Mouse (Mus musculus) right cerebral cortex, postnatal 25 days (tissue): ENCODE results near the gene AU041133.
"Not testable (repeated sequence)": the region's sequence is repeated elsewhere in the genome, so short reads cannot be mapped to it uniquely, and the experiment has no call there.

Experiments
- DNase-seq: peaks from one replicate; pipeline ENCODE4 v3.0.0; 2022

AU041133 gene

GRCm38 (mm10) chr10:82127850-82128401, at the start of gene AU041133:
TSS of gene AU041133 (plus strand) at chr10:82128013.
- DNase-seq, result peak; percentile 92

DNA sequence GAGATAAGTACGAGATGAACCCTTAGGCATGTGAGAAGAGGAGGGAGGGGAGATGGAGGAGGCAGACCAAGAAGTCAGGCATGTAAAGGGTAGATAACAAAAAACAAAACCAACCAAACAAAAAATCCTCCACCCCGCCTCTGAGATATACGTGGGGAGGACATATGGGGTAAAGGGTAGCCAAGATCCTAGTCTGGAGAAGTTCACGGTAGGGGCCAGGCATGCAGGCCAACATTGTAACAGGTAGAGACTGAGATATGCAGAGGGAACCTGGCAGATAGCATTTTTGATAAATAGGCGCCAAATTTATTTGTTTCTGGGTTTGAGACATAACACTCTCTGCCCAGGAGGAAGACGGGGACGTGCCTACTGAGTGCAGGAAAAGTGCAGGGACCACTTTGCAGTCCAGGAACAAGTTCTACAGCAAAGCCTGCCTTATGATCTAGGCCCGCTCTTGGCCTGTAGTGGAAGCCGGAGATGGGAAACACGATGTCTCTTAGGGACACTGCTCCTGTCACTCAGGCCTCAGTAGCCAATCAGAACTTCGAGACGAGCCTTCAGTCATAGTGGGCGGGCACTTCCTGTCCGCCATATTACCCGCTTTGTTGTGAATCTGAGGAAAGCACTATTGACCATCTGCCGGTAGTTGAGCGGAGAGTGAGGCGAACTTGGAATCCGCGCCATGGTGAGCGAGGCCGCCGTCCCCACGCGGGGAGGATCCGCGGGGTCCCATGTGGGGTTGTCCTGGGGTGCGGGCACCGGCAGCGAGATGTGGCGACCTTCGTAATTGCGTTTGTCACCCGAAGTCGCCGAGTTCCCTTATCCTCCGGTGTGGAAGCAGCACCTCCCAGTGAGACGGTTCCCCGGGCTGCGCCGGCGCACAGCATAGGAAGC, 44.8 kb upstream of the AU041133 start, which contains the start of gene BC024063:
Gene BC024063, plus strand, starts transcription at position 626 of the 894 bp plus-strand sequence.
- DNase-seq, result peak; percentile 72

DNA sequence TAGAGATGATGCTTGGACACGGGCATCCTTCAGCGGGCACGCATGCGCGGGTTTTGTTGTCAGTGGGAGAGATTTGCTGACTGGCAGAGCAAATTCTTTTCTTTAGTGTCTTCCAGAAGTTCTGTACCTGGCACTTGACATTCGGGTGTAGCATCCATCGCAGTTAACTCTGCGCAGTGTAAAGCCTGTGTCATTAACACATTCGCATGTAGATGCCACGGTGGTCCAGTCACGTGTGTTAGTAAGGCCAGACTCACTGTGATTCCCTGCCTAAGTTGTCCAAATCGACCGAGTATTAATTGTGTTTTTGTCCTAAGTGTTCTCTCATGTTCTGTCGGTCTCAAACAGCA, 44.2 kb upstream of the AU041133 start:
- DNase-seq, result not testable (repeated sequence)

DNA sequence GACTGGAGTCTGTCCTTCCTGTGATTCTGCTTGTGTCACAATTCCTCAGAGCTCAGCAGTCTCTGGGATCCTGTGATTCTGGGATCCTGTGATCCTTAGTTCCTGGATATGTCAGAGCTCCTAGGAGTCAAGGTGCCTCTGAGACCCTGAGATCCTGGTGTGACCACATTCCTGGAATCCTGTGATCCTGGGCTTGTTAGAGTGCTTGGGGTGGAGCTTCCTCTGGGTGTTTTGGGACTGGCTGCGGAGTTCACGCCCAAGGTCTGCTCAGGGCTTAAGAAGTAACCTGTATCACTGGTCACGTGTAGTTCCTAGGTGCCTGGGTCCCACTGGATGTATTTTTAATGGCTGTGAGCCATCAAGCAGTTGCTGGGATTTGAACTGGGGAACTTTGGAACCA, 10.6 kb upstream of the AU041133 start:
- no peak for DNase-seq

- DNase-seq, result no peak
Measured at GRCm38 (mm10) chr10:82145282-82145681, 17.5 kb downstream of the AU041133 start.

DNA sequence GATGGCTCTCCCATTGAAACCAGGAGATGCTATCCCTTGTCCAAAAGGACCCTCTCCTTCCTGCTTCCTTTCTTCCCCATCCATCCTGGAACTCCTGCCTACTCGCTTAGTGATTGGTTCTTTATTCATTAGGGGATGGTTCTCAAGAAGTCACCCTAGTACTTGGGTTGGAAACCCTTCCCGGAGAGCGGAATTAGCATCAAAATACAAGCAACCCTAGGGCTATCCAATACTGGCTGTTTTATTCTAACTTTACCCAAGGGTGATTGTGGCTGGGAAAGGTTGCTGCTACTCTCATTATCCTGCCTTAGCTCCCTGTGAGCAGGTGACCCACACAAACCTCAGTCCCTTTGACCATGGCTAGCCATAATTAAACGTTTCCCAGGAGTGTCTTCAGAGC, 19.8 kb downstream of the AU041133 start:
- no peak for DNase-seq

GRCm38 (mm10) chr10:82167777-82168176, 40.0 kb downstream of the AU041133 start:
- no peak for DNase-seq

GRCm38 (mm10) chr10:82169776-82170175, 42.0 kb downstream of the AU041133 start:
- no peak for DNase-seq

- no peak for DNase-seq
Measured at GRCm38 (mm10) chr10:82170808-82171207, 43.0 kb downstream of the AU041133 start.

DNA sequence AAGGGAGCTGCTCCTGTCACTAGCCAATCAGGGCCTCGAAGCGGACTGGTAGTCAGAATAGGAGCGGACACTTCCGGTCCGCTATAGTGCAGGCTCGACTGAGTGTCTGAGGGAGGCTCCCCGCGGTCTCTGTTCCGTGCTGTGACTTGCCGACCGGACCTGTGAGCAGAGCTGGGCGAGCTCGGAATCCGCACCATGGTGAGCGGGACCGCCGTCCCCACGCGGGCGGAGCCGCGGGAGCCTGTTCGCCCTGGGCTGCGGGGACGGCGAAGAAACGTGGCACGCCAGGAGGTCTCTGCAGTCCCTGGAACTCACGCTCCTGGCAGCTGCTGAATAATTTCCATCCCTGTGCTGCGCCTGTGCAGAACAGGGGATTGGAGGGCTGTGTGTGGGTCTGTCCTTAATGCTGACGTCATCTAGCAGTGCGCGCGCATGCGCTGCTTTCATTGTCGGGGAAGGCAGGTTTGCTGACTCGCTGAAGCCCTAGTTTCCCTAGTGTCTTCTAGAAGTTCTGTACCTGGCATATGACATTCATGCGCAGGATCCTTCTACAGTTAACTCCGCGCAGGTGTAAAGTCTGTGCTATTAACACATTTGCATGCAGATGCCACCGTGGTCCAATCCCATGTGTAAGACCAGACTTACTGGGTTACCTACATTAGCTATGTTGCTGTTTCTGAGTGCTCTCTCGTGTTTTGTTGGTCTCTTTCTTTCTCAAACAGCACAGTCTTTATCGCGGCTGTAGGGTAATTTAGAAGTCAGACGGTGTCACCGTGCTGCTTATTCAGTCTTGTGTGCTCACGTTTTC, 50.6 kb downstream of the AU041133 start:
- peak; percentile 87 for DNase-seq
